Mouse (Mus musculus) cerebellum, postnatal 4 days (tissue): ENCODE results near the gene Cnga2.
"Not testable (repeated sequence)": the region's sequence is repeated elsewhere in the genome, so short reads cannot be mapped to it uniquely, and the experiment has no call there.

ENCODE experiments used
- DNase-seq, 2 experiments: peaks; one replicate each; pipeline ENCODE4 v3.0.0; 2022; ENCODE audit warnings: low spot score in 2 of 2, mixed read lengths in 1 of 2

Gene Cnga2

DNA sequence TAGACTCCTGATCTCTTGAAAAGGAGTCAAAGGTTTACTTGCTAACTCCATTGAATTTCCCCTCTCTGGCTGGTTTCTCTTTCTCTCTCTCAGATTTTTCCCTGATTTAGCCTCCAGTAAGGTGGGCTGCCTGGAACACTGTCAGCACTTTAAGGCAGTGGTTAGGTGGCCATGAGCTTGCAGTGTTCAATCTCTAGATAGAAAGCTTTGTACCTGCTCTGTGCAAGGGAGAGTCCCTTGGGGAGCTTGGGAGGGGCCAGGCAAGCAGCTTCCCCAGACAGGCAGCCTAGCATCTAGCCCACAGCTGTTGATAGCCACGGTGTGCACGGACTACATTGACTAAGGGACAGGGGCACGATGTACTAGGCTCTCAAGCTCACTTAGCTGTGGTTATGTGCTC lies at the start of gene Cnga2:
Gene Cnga2 (plus strand): TSS at position 301 of the 400 bp plus-strand sequence.
- DNase-seq, result no peak

GRCm38 (mm10) chrX:71946631-71947030 lies 45.0 kb upstream of the Cnga2 start:
- peak in 1 of 2 experiments; percentile 41 for DNase-seq

- no peak for DNase-seq
Measured at GRCm38 (mm10) chrX:71958366-71958765, 33.3 kb upstream of the Cnga2 start.

DNA sequence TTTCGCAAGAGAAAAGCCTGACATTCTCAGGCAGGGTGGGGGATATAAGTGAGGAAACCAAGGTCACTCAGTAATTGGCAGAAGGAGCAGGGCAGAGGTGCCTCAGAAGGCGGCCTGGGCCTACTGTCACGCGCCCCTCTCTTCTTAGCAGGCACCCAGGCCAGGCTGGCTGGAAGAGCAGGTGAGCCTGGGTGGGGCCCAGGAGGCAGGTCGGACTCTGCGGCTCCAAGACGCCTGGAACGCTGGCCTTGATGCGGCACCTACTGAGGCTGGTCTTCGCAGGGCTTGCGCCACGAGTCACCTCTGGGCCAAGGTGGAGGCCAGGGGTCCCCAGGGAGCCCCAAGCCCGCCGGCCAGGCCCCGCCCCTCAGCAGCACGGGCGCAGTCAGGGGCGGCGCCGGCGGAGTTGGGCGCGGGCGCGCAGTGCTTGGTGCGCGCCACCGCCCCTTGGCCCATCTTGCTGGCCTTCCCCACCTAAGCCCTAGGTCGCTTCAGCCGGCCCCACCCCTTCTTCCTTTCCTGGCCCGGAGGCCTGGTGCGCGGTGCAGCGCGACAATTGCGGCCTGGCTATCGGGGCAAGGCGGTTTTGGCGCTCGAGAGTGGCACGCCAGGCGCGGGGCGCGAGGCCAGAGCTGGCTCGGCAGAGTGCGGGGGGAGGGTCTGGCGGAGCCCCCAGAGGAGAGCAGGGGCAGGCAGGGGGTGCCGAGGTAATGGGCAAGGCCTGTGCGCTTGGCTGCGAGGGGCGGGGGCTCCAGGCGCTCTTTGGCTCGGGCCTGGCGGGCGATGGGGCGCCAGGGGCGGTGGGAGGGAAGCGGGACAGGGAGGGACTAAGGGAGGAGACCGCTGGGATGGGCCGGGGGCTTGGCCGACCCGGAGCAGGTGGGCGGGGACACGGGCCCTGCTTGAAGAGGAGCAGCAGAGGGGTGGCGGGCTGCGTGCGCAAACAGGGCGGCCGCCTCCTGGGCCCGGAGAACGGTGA lies 29.3 kb upstream of the Cnga2 start, which contains the start of gene Prrg3:
Gene Prrg3 (plus strand): TSS at position 552 of the 979 bp plus-strand sequence.
- peak; percentile 21 to 55 for DNase-seq

GRCm38 (mm10) chrX:71963275-71963912 lies 28.3 kb upstream of the Cnga2 start:
- DNase-seq, result no peak

GRCm38 (mm10) chrX:71968216-71968615 lies 23.4 kb upstream of the Cnga2 start:
- no peak for DNase-seq

DNA sequence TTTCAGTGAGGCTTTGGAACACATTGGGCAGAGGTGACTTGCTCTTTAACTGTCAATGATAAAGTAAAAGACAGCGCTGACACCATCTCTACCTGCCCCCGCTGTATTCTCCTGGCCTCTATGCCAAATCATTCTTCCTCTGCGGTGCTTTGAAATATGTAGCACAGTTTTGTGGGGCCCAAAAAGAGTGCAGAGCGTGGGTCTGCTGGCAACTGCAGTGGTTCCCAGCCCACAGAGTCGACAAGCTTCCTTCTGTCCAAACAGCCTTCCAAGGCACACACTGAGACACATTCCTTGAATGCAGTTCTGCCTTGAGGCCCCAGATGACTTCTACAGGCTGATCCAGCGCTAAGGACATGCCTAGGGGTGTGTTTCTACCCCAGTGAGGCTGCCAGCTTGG lies 22.8 kb upstream of the Cnga2 start:
- no peak for DNase-seq

- no peak for DNase-seq
Measured at GRCm38 (mm10) chrX:71971325-71971724, 20.3 kb upstream of the Cnga2 start.

GRCm38 (mm10) chrX:71972686-71973085 lies 19.0 kb upstream of the Cnga2 start, which contains the start of gene Fate1:
Fate1 (plus strand) TSS chrX:71972986.
- no peak for DNase-seq

DNA sequence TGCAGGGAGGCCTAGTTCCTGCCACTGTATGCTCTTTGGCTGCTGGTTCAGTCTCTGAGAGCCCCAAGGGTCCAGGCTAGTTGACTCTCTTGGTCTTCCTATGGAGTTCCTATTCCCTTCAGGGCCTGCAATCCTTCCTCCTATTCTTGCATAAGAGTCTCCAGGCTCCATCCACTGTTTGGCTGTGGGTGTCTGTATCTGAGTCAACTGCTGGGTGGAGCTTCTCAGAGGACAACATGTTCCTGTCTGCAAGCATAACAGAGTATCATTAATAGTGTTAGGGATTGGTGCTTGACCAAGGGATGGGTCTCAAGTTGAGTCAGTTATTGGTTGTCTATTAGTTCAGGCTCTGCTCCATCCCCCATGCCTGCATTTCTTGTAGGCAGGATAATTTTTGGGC lies 14.0 kb upstream of the Cnga2 start:
- DNase-seq, result not testable (repeated sequence)

DNA sequence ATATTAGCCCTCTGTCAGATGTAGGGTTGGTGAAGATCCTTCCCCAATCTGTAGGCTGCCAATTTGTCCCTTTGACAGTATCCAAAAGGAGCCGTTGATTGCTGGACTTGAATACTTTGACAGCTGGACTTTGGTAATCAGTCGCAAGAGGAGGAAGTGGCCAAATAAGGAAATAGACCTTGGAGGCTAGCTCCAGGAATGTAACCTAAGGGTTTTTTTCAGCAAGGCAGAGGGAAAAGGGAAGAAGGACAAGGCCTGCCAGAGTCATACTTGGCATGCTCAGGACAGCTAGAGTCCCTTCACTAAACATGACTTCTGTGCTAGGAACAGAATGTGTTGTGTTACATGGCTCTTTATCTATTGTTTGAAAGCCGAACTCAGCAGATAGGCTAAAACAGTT lies 11.2 kb upstream of the Cnga2 start:
- DNase-seq, result no peak

- DNase-seq, result no peak
Measured at GRCm38 (mm10) chrX:71981322-71981721, 10.3 kb upstream of the Cnga2 start.

DNA sequence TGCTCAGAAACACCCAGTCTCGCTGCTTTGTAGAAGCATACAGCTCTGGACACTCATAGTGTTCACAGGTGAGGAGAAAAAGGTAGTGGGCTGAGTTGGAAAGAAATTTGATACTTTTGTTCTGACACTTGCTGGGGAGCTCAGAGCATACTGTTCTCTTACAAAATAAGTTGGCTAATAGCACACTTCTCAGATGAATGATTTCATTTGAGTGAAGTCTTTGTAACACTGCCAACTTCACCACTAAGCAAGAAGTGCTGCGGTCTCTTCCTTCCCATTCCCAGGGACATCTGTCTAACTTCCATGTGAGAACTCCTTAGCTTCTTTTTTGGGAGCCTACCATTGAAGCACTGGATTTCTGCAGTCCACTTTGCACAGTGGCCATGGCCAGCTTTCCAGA lies 8.4 kb upstream of the Cnga2 start:
- DNase-seq, result no peak

DNA sequence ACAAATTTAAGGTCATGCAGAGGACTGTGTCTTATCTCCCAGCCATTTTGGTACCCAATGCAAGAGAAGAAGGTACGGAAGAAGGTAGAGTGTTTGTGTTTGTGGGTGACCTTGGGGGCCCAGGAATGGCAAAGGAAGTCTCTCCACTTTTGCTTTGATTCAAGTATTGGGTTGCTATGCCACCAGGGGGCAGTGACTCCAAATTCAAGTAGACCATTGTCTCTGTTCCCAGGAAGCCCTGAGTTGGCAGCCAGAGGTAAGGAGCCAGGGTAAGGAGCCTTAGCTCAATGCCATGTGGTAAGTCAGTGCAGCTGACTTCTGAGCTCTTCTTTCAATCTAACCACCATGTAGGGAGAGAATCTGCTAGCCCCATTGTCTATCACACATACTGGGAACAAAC lies 7.9 kb upstream of the Cnga2 start:
- no peak for DNase-seq

- no peak for DNase-seq
Measured at GRCm38 (mm10) chrX:71995972-71996371, 4.3 kb downstream of the Cnga2 start.

- DNase-seq, result no peak
Measured at GRCm38 (mm10) chrX:72009930-72010329, 18.3 kb downstream of the Cnga2 start.

- no peak for DNase-seq
Measured at GRCm38 (mm10) chrX:72012236-72012635, 20.6 kb downstream of the Cnga2 start.

GRCm38 (mm10) chrX:72012804-72013203 lies 21.2 kb downstream of the Cnga2 start:
- DNase-seq, result peak in 1 of 2 experiments; percentile 9

- DNase-seq, result no peak
Measured at GRCm38 (mm10) chrX:72022241-72022640, 30.6 kb downstream of the Cnga2 start.

GRCm38 (mm10) chrX:72022750-72023398 lies 31.2 kb downstream of the Cnga2 start:
- peak; percentile 17 to 30 for DNase-seq

DNA sequence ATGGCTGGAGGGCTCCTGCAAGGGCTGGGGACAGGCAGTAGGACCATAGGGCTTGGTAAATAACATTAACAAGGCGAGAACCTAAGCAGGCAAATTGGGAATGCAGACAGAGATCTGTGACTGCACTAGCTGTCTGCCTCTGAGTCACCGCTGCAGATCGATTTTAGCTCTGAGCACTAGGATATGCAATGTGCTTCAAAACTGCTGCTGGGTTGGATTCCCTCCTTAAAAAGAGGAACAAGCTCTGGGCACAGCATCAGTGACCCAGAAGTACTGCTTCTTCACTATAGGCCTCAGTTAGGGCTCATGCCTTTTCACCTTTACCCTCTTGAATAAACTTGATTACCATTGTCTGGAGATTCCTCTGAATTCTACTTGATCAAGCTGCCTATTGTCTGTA lies 31.9 kb downstream of the Cnga2 start:
- no peak for DNase-seq

DNA sequence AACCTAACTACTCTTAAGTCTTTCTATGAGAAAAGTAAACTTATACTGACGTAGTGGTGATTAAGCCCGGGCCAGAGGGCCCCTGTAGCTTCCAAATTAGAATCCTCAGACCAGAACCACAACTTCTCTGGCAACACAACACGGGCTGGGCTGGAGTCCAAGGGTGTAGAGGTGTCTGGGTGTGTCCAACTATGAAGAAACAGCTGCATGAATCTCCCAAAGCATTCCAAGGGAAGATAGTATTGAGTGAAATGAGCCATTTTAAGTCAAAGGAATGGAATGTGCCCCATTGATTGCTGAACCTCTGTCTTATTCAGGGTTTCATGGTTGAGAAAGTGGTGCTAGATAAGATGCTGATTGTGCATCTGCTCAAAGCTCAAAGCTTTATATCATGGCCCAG lies 52.4 kb downstream of the Cnga2 start:
- DNase-seq, result no peak
